ENCODE assay signal across 8 mouse cellular contexts in the genomic region with DNA sequence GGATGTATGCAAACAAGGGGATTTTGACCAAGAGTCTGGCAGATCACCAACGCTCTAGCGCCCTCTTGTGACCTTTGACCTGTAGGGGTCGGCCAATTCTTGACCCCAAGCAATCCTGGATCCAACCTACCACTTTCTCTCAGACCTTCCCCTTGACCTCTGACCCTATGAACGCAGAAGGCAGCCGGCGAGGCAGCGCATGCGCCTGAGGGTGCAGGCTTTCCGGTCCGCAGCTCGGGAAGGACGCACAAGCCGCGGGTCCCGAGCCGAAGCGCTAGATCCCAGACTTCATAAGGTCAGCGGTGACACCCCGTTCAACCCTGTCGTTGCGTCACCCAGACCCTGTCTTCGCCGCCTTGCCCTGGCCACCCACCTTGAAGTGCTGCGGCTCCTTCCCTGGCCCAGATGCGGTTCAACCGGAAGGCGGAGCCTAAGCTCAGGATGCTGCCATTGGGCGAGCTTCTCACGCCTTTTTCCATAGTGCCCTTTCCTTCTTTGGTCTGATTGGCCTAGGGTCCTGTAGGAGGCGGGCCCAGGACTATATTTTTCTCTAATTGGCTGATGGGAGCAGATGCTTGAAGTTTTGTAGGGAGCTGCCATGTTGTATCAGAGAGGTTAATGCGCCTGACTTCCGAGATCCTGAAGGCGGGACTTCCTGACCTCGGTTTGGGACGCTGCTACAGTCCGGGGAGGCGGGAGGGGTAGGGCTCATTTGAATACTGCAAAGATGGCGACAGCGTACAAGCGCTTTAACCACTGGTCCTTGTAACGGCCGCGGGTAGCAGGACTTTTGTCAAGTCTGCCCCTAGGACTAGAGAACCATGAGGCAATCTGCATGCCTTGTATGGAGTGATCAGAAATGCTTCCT. TPM values are rescaled to one million over a fixed set of nuclear protein-coding genes. Genes with fewer than 3 reads are reported as not detected.
DNase-seq lines count a peak whose midpoint lies in the region; ATAC-seq lines count a peak whose summit lies in the region.

A gene (minus strand): TSS at position 438 of the 868 bp plus-strand sequence.

- WGBS in heart, embryonic 14.5 days, result under 1% methylated on average over 43 of the region's 43 CpGs
- WGBS in liver, embryonic 13.5 days (ENCODE audit: insufficient replicate concordance), result under 1% methylated on average over 41 of the region's 43 CpGs
- under 1% methylated on average over 43 of the region's 43 CpGs for WGBS in stomach, embryonic 16.5 days

- peaks cover 10 to 18% of the 10 kb centered on the region in 2 experiments for H3K4me1 ChIP-seq in heart, embryonic 14.5 days (ENCODE audit: control insufficient read depth in 2 of 2, insufficient read depth in 2 of 2, low read length in 2 of 2)
- peaks cover 49% of the 10 kb centered on the region for H3K4me1 ChIP-seq in liver, embryonic 13.5 days (replicated peaks)
- H3K4me1 ChIP-seq in stomach, embryonic 16.5 days (ENCODE audit: control insufficient read depth, insufficient read depth, low read length), result peaks cover 24% of the 10 kb centered on the region

- DNase-seq in c-Kit-negative CD71-positive TER-119-positive erythroid progenitor cells, embryonic 14.5 days (ENCODE audit: low read depth, low spot score), result peak; percentile 97
- peak; percentile 97 for DNase-seq in fibroblast of lung, adult 2 months (ENCODE audit: low read depth)
- DNase-seq in kidney, postnatal 14 days, result peak; percentile 96
- DNase-seq in liver, embryonic 13.5 days, result peak; percentile 95
- peak; percentile 91 for DNase-seq in neural tube, embryonic 10.5 days (ENCODE audit: extremely low spot score, low spot score)

- peaks cover 37% of the 10 kb centered on the region for H3K36me3 ChIP-seq in heart, embryonic 14.5 days (ENCODE audit: control insufficient read depth, insufficient read depth, low read length)
- H3K36me3 ChIP-seq in liver, embryonic 13.5 days, result peaks cover 39% of the 10 kb centered on the region
- H3K36me3 ChIP-seq in stomach, embryonic 16.5 days (ENCODE audit: control insufficient read depth, insufficient read depth, low read length), result peaks cover 11% of the 10 kb centered on the region; the same call in 1 of the 2 replicates

- peak; percentile 99 for ATAC-seq in CD4-positive, CD25-positive, alpha-beta regulatory T cell, adult 4 months
- peak; percentile 95 for ATAC-seq in heart, embryonic 14.5 days (ENCODE audit: insufficient number of reproducible peaks, insufficient read depth, low FRiP score, low read depth)
- ATAC-seq in liver, embryonic 13.5 days (ENCODE audit: low read depth), result peak; percentile 95
- ATAC-seq in stomach, embryonic 16.5 days (ENCODE audit: insufficient read depth, low FRiP score), result peak; percentile 97

- H3K27me3 ChIP-seq in heart, embryonic 14.5 days (ENCODE audit: control insufficient read depth, insufficient read depth, low read length), result no peaks in the 10 kb centered on the region
- no peaks in the 10 kb centered on the region for H3K27me3 ChIP-seq in liver, embryonic 13.5 days
- no peaks in the 10 kb centered on the region for H3K27me3 ChIP-seq in stomach, embryonic 16.5 days (ENCODE audit: control insufficient read depth, insufficient read depth, low read length)

- peak within 1 kb of the TSS; percentile 82 for H3K9ac ChIP-seq in heart, embryonic 14.5 days (ENCODE audit: low read length)
- H3K9ac ChIP-seq in liver, embryonic 13.5 days, result peak within 1 kb of the TSS; percentile 79
- H3K9ac ChIP-seq in stomach, embryonic 16.5 days (ENCODE audit: low read length), result peak within 1 kb of the TSS; percentile 82

- peak within 1 kb of the TSS; percentile 83 to 91 for H3K27ac ChIP-seq in heart, embryonic 14.5 days (replicated peaks in 1 of 2; ENCODE audit: control insufficient read depth in 1 of 2, insufficient read depth in 1 of 2, low read depth in 2 of 2, low read length in 2 of 2)
- peak within 1 kb of the TSS; percentile 76 for H3K27ac ChIP-seq in liver, embryonic 13.5 days
- H3K27ac ChIP-seq in stomach, embryonic 16.5 days (ENCODE audit: low read length), result peak within 1 kb of the TSS; percentile 82

- peak within 1 kb of the TSS; percentile 55 to 70 for H3K4me3 ChIP-seq in heart, embryonic 14.5 days (ENCODE audit: control insufficient read depth in 1 of 2, insufficient read depth in 1 of 2, low read depth in 1 of 2, low read length in 2 of 2)
- peak within 1 kb of the TSS; percentile 73 for H3K4me3 ChIP-seq in liver, embryonic 13.5 days (replicated peaks)
- H3K4me3 ChIP-seq in stomach, embryonic 16.5 days (replicated peaks; ENCODE audit: low read length), result peak within 1 kb of the TSS; percentile 73

- peak within 1 kb of the TSS; percentile 92 for H3K4me2 ChIP-seq in heart, embryonic 14.5 days (ENCODE audit: low read length)
- peak within 1 kb of the TSS; percentile 81 for H3K4me2 ChIP-seq in liver, embryonic 13.5 days
- H3K4me2 ChIP-seq in stomach, embryonic 16.5 days (ENCODE audit: low read depth, low read length), result peak within 1 kb of the TSS; percentile 97

- H3K9me3 ChIP-seq in heart, embryonic 14.5 days (ENCODE audit: control insufficient read depth, low read length), result no peaks in the 10 kb centered on the region
- no peaks in the 10 kb centered on the region for H3K9me3 ChIP-seq in liver, embryonic 13.5 days (replicated peaks)
- no peaks in the 10 kb centered on the region for H3K9me3 ChIP-seq in stomach, embryonic 16.5 days (replicated peaks; ENCODE audit: control insufficient read depth, low read length)

RNA-seq across cellular contexts. Expression of the gene that starts here (rescaled TPM):
- polyA plus RNA-seq in CD4-positive, CD25-positive, alpha-beta regulatory T cell, adult 4 months (2017; shearing (Covaris generic)), result 100 to 1,000 TPM; 219 to 234 TPM
- polyA plus RNA-seq in heart, embryonic 14.5 days (2014; fragmentation: Nextera tagmentation; extraction: Ambion mirVana), result 479 and 507 TPM in 2 replicates
- polyA plus RNA-seq in liver, embryonic 13.5 days (2015; fragmentation: Nextera tagmentation; extraction: Ambion mirVana), result 189 and 217 TPM in 2 replicates
- 271 and 298 TPM in 2 replicates for polyA plus RNA-seq in stomach, embryonic 16.5 days (2015; fragmentation: Nextera tagmentation; extraction: Ambion mirVana)

Comparison
In these comparisons a context has a peak if more than half of its experiments do, and no peak if none do; other contexts are left out.
1. Peak in every context shown above with its lines: DNase-seq, ATAC-seq, H3K4me3 ChIP-seq and H3K27ac ChIP-seq.